Mouse (Mus musculus) spleen, adult 12 weeks (tissue): Measurements from ENCODE around the gene Rab8b.
"Not testable (repeated sequence)": the region's sequence is repeated elsewhere in the genome, so short reads cannot be mapped to it uniquely, and the experiment has no call there.

Source experiments
- DNase-seq: peaks from one replicate; pipeline ENCODE4 v3.0.0; 2022; ENCODE audit warnings: low spot score

Gene Rab8b

DNA sequence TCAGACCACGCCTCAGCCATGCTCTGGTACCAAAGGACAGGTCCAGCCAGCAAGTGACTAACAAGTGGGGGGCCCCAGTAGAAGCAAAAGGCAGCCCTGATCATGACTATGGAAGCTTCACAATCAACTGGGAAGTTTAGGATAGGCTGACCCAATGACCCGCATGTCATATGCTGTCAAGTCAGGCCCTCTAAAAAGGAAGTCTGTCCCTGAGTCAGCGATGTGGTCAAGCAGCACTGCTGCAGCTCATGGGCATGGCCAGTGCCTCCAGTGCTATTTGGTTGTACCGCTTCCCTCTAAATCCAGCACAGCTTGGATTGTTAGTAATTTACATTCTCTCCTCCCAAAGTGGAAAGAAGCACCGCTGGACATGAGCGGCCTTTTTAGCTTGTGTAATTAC is 32.7 kb downstream of the Rab8b start:
- DNase-seq, result no peak

DNA sequence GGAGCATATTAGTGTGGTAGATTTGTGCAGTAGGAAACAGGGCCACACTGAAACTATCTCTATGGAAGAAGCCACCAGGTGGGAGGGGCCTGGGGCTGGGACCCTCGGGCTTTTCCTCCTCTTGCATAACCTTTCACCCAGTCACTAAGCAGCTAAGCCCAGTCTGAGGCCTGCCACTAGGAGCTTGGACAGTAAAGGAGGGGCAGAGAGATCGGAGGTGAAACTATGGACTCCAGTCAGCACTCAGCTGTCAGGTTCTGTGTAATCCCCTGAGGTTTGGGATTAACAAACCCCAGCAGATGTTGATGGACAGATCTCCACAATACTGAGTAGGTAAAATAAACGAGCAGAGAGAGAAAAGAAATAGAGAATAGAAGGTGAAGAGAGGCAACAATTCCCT is 33.1 kb downstream of the Rab8b start:
- no peak for DNase-seq

DNA sequence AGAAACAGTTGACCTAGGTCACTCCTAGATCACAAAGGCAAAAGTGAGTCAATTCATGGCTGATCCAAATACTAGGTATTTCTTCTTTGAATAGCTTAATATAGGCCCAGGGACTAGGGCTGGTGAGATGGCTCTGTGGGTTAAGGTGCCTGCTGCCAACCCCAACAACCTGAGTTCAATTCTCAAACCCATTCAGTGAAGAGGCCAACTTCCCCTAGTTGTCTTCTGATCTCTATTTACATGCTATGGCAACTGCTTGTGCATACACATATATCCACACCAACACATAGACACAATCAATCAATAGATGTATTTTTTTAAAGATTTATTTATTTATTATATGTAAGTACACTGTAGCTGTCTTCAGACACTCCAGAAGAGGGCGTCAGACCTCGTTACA is 34.9 kb downstream of the Rab8b start:
- no peak for DNase-seq

DNA sequence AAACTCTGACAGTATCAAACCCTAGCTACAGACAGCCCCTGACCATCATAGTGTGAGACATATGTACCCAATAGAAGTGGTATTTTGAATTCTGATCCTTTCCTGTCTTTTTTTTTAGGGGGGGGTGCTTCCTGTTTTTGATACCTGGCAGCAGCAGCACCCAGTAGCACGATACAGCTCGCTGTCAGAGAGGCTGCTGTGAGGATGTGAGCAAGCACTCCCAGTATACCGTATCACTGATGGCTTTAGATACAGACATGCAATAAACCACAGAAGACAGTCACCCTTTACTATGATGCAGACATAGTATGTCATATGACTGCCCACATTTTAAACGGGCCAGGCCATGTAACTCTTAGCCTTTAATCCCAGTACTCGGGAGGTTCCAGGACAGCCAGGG is 36.0 kb downstream of the Rab8b start:
- no peak for DNase-seq

DNA sequence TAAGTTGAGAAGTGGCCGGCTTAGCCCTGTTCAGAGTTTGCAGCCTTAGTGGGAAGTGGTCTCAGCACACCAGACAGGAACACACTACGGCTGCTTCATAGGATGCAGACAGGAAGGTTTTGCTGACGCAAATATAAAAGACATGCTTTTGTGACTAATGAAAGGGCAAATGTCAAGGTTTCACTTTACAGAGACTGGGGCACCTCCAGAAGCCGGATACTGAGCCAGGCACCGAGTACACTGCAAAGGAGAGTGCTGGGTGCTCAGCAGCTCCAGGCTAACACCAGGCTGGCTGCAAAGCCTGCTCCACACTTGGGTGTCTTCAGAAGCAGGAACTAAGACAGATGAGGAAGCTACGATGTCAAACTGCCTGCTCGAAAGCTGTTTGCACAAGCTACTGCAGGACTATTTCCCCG is 37.1 kb downstream of the Rab8b start:
- no peak for DNase-seq

DNA sequence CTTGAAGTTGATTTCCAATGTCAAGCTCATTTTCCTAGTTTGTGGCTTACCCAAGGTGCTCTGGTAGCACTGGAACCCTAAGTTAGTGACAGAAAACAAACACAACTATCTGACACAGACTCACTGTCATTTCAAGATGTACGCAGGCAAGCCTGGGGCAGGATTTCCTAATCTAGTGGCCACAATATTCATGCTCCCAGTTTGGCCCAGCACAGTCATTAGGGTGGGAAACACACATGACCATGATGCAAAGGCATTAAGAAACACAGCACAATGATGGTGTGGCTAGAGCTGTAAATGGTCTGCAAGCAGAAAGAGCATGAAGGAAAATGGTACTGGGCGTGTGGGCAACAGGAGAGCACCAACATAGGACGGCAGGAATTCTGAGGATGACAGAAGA is 37.6 kb downstream of the Rab8b start:
- DNase-seq, result no peak

DNA sequence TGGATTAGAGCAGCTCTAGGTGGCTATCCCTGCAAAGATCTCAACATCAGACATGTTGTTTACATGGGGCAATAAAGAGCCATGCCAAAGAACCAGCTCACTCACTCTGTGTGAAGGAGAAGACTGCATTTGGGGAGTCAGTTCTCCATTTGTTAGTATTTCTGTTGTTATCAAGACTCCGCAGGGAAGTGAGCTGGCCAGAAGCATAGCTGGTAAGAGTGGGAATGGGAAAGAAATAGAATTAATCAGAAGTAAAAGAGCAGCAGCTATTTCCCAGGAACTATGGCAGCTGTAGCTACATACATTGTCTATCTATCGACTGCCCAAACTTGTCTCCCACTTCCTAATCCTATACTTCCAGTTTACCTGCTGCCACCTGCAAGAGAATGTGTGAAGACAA is 38.7 kb downstream of the Rab8b start:
- DNase-seq, result no peak

DNA sequence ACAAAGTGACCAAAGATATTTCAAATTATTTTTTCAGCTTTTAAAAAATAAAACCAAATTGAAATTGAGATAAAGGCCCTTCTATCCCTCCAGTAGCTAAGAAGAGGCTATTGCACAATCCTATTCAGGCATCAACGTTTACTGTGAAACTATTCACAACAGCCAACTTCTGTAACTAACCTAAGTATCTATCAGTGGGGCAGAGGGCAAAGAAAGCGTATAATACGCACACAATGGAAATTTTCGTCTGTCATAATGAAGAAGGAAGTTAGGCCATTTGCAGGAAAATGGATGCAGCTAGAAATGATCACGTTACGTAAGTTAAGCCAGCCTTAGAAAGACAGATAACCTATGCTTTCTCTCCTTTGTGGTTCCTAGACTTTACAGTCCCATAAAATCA is 40.0 kb downstream of the Rab8b start:
- no peak for DNase-seq

DNA sequence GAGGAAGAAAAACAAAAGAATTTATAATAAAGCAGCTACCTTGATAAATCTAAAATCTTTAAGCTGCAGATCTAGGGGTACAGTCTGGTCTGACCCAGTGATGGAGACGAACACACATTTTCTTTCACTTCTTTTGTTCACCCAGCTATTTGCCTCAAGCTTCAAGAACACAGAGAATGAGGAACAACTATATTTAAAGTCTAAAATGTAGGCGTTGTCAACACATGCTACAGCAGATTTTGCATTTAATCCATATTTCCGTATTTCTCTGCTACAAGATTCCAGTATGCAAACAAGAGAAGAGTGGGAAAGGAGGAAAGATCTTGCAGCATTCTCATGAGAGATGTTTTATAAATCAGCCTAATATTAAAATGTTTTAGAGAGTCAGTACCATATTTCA is 40.6 kb downstream of the Rab8b start:
- DNase-seq, result no peak

DNA sequence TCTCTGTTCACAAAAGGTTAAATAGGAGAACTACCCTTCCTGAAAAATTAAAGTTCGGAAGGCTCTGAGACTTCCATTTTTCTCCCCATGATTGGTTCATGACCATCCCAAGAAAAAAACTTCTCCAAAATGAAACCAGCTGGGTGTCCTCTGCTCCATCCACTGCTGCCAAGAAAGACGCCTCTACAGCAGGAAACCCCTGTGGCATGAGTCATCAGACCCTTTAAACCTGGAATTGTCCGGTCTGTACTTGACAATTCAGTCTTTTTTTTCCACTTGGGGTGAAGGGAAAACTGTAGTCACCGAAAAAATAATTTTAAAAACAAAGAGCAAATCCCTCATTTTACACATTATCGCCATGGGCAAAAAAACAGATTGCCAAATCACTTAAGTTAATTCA is 42.9 kb downstream of the Rab8b start:
- no peak for DNase-seq

DNA sequence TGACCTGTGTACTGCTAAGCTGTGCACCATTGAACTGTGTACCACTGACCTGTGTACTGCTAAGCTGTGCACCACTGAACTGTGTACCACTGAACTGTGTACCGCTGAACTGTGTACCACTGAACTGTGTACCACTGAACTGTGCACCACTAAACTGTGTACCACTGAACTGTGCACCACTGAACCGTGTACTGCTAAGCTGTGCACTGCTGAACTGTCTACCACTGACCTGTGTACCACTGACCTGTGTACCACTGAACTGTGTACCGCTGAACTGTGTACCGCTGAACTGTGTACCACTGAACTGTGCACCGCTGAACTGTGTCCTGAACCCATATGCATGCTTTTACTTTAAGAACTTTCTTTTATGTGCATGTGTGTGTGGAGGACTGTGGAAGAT is 45.2 kb downstream of the Rab8b start:
- no peak for DNase-seq

DNA sequence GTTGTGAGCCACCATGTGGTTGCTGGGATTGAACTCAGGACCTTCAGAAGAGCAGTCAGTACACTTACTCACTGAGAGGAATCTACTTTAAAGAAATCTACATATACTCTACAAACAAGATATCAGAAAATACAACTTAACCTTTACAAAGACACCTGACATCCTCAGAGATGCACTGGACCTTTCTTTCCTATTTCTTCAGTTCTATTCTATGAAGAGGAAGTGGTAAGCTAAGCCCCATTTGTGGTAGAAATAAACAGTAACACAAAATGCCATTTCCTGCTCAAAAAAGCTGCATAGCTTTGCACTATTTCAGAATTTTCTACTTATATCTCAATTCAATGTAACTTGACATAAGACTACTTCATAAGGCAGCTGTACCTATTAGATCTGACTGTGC is 46.0 kb downstream of the Rab8b start:
- no peak for DNase-seq

DNA sequence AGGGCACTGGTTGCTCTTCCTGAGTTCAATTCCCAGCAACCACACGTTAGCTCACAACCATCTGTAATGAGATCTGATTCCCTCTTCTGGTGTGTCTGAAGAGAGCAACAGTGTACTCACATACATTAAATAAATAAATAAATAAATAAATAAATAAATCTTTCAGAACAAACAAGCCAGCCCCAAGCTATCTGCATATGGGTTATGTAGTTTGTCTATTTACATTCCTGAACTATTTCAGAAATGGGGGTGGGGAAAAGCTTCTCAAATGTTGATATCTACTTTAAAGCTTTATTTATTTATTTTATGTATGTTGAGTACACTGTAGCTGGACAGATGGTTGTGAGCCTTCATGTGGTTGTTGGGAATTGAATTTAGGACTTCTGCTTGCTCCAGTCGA is 46.5 kb downstream of the Rab8b start:
- not testable (repeated sequence) for DNase-seq

DNA sequence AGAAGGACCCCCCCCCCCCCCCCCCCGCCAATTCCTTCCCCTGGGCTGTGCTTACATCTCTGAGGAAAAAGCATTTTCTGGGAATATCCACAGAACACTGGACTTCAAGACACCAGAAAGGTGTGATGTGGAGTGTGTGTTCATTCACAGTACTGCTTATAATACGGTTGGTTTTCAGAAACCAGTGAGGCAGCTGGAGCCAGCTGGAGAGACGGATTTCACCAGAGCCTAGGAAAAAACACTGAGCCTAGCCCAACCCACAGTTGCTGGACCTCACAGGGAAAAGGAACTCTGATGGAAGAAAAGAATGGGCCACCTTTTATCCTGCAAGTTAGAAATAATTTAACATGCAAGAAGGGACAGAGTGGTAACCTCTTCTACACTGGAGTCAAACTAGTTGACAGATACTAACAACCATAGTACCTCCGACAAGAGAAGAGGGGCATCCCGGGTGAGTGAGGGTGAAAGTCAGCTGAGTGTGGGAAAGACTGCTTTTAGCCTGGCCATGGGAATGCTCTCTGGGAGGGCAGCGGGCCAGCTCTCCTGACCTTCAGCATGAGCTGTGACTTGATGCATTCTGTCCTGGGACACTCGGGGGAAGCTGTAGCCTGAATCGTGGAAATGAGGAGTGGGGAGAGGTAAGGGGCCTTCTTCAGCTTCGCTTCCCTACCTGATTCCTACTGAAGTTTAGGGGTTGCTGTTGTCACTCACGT is 47.3 kb downstream of the Rab8b start:
- DNase-seq, result no peak

DNA sequence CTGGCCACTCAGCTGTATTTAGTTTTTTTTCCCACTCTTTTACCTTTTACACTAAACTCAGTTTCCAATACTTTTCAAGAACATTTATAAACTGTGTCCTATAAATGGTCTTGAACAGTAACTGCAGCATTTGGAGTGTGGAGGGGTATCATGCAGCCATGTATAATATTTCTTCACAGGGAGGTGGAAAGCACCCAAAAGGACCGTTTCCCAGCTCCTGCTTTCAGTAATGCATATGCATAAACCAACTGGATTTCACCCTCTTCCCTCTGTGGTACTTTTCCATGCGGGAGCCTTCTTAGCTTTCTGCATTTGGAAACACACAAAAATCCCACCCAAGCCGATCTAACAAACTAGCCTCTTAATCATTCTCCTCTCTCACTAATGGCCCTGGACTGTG is 54.8 kb downstream of the Rab8b start:
- DNase-seq, result no peak

DNA sequence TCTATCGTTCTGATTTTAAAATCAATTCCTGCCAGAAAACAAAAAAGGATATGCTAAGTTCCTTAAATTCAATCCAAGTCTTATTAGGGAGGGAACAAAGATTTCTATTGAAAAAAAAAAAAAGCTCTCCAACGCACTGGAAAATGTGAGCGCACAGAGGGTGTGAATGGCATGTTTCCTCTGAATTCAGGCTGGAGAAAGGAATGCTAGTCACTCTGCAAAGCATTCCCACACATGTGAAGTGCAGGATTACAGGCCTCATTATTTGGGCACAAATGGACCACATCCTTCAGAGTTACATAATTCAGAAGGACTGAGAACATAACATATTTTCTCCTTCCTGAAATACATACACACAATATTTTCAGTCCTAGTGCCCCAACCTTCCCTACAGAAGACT is 56.0 kb downstream of the Rab8b start:
- DNase-seq, result no peak

DNA sequence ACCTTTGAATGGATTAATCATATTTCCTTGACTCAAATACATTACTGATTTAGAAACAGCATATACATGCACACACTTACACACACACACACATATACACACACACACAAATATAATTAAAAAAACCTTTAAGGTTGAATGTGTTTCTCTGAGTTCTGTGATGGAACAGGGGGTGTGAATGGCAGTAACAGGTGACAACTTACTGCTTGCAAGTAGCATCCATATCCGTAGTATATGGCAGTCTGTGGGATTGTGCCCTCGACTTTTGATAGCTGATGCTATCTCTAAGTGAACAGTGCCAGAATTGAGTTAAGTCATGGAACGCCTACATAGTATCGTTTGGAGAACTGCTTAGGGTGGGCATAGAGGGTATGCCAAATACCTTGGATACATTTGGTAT is 57.3 kb downstream of the Rab8b start:
- no peak for DNase-seq

DNA sequence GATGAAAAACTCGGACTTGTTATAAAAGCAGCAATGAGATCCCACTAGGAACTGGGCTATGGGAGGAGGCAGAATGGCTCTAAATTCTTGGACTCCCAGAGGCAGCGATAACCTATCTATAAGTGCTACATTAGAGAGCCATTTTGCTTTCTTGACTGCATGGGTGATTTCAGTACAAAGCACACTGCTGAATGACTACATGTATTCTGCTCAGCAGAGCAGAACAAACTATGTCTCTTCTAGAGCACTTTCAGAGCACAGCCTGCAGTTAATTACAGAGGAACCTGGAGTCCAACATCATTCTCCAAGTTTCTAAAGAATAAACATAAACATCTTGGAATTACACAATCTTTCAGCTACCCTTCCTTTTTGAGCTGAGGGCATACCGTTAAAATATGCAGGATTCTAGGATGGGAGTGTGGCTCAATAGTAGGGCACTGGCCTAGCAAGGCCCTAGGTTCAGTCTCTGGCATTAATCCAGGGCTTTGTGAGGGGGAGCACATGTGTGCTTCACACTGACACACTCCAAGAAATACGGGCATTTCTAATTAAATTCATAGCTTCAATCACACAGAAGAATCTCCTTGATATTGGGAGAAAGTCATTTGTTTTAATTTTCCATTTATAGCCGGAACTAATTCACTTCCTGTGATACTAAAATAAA is 58.3 kb downstream of the Rab8b start:
- no peak for DNase-seq

DNA sequence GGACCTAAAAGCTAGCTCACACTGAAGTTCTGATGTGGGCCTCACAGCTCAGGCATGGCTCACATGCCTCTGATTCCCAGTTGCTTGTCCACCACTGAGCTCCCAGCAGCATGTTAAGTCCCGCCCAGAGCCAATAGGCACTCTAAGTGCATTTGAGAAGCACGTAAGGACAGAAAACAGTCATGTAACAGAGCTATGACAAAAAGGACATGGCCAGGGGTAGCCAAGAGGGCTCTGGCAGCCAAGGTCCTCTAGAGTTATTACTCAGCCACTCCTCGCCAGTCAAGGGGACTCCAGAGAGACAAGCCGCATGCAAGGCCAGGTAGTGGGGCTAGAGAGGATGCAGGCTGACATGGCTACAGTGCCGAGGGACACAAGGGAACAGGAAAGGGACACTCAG is 60.0 kb downstream of the Rab8b start:
- no peak for DNase-seq

DNA sequence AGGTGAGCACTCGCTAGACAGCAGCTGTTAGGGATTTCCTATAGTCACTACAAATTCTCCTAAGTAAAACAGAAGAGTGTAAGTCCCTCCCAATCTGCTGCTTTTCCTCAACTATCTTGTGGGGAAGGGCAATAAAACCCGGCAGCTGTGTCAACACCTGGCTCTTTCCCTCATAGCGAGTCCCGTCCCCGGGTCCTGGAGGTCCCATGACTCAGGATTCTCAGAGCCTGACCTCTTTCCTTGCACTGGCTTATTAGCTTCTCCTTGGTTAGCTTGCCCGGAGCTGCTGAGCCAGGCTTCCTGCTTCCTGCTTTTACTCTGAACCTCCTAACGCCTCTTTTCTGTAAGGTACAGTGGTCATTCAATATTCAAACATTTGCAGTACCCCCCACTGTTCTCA is 63.6 kb downstream of the Rab8b start:
- no peak for DNase-seq

DNA sequence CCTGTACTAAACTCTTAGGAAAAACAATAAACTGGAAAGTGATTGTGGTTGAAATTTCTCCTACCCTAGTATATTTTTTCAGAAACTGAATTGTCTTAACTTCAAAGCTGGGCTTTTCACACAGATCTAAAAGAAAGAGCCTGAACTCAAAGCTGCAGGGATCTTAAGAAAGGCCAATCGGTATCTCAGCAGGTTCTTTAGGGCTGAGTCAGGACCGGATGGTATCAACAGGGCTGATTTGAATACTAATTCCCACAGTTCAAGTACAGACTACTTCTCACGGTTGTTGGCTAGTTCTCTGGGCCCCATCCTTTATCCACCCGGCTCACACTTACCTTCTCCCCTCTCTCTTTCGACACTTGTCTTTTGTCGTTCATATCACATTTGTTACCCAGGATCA is 66.9 kb downstream of the Rab8b start:
- no peak for DNase-seq

DNA sequence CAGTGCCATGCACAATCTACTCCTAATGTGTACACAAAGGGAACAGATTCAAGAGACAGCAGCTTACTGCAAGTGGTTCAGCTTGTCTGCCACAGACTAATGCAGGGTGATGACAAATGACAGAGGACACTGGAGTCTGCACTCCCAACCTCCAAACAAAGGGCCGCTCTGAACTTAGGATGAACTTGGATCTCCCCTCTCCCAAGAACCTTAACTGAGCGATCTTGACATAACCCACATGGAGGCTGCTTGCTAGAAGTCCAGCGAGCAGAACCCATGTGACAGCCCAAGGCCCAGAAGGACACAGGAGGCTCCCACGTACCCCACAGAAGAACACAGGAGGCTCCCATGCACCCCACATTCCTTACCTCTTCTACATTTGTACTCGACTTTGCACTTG is 68.5 kb downstream of the Rab8b start:
- no peak for DNase-seq

DNA sequence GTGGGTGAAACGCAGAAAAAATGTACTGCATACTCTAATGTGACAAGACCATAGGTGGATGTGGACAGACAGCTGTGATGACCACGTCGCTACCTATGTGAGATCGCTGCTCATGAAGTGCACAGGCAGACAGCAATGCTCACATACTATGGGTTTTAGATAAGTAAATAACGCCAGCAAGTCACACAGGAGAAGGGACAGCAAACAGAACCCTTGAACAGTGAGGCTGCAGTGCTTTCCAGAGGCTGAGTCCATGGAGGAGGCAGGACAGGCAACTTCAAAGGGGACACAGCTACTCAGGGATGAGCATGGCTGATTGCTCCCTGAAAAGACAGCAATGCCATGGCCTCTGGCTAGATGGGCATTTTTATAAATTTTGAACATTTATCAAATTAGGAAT is 72.7 kb downstream of the Rab8b start:
- DNase-seq, result no peak

DNA sequence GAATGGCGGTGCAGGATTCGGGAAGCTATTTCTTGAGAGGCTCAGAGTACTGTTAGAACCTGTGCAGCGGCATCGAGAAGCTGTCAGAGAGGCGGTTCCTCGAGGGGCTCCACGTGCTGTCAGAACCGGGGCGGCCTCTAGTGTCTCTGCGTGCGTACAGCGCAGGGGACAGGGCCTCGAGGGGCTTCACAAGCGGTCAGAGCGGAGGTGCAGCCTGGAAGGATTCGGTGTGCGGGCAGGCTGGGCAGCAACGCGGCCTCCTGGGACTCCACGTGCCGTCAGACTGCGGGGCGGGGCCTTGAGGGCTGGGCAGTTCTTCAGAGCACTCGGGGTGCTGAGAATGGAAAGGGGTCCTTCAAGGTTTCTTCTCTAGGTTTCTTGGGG is 84.4 kb downstream of the Rab8b start:
- no peak for DNase-seq
